Mouse (Mus musculus) urinary bladder, postnatal 25 days (tissue): Measurements from ENCODE around the gene Psmd4.
"Not testable (repeated sequence)": the region's sequence is repeated elsewhere in the genome, so short reads cannot be mapped to it uniquely, and the experiment has no call there.

Experiments
- DNase-seq: peaks from one replicate; pipeline ENCODE4 v3.0.0; 2022; ENCODE audit warnings: low spot score

Gene Psmd4

DNA sequence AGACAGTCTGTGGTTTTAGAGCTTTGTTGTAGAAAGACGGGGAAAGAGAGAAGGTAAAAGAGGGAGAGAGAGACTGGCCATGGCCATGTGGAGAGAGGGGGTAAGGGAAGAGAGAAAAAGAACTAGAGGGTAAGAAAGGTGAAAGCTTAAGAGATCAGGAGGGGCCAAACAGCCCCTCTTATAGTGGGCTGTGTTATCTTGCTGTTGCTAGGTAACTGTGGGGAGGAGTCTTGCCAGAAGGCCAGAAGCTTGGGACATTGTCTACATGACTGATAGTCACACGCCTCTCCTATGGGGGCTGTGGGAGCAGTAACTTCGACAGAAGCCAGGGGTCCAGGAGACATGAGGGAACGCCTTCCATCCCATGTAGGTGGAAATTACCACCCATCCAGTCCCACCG is 17.2 kb downstream of the Psmd4 start:
- no peak for DNase-seq

DNA sequence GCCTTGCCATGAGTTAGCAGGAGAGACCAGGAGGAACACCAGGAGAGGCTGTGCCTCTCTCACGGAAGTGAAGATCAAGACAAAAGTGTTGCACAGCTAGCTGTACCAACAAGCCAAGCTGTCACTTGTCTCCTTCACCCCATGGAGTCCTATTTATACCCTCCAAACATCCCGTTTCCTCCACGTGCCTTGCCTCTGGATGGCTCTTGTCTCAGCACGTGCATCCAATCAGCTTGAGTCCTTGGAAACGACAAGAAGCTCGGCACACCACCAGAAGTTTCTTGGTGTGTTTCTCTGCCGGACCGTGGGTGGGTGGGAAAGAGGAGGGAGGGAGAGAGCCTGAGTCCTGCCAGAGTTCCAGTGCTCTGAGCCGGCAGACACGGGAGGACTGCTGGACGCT is 17.9 kb downstream of the Psmd4 start:
- DNase-seq, result no peak

DNA sequence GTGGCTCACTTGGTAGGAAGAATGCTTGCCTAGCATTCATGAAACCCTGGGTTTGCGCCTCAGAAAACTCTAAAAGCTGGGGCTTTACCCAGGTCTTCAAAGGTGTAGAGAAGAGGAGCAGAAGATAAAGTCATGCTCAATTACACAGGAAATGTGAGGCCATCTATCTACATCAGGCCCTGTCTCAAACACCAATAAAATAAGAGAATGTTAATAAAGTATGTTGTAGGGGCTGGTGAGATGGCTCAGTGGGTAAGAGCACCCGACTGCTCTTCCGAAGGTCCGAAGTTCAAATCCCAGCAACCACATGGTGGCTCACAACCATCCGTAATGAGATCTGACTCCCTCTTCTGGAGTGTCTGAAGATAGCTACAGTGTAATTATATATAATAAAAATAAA is 21.5 kb downstream of the Psmd4 start:
- DNase-seq, result not testable (repeated sequence)

DNA sequence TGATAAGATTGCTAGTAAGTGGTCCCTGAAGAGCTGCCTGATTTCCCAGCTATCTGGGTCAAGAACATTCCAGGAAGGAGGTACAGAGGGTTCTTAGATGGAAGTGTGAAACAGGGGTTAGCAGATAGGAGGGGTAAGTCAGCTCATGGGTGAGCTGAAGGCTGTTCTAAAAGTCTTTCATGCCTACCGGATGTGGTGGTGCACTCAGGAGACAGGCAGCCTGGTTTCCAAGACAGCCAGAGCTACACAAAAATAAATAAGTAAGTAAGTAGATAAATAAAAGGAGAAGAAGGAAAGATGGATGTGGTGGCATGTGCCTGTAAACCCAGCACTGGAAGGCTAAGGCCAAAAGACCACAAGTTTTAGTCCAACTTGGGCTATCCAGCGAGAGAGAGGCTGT is 23.7 kb downstream of the Psmd4 start:
- no peak for DNase-seq

DNA sequence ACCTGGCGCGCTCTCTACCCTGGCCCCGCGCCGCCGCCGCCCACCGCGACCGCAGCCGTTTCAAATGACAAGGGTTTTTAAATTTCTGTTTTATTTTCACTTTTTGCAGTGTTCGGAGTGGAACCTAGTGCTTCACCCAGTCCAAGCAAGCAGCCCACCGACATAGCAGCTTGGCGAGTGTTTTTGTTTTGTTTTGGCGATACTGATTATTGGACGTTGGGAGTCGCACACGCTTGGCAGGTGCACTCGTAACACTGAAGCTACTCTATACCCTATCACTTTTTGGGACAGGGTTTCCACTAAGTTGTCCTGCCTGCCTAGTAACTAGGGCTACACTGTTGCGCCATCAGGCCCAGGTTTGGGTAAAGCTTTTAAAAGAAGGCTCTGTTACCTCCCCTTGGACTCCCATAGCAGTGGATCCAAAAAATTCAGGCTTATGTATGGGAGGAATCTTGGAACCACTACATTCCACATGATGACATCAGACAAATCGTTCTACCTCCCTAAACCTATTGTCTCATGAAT is 25.8 kb downstream of the Psmd4 start:
- no peak for DNase-seq

DNA sequence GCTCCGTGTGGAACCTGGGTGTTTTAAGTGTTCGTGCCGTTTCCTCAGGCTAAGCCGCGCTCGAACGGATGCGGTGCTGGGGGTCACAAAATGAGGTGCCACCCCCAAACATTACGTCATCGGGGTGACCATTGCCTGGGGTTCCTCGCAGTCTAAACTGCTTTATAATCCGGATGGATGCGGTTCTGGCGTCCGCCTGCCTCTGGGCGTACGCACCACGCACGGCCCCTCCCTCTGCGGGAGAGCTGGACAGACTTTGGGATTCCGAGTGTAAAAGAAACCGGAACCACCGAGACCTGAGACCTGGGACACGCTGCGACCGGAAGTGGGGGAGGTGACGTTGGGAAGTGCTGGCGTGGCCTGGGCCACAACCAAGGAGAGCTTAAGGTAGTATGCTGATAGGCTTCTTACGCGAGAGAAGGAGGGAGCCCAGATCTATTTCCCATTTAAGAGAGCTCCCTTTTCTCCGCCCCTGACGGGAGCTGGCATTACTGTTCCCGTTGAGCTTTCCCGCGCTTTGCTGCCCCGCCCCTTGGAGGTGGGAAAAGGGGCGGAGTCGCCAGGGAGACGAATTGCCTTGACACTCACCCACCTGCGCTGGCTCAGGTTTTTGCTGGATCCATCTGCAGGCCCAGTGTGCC is 26.4 kb downstream of the Psmd4 start:
- peak; percentile 90 for DNase-seq

DNA sequence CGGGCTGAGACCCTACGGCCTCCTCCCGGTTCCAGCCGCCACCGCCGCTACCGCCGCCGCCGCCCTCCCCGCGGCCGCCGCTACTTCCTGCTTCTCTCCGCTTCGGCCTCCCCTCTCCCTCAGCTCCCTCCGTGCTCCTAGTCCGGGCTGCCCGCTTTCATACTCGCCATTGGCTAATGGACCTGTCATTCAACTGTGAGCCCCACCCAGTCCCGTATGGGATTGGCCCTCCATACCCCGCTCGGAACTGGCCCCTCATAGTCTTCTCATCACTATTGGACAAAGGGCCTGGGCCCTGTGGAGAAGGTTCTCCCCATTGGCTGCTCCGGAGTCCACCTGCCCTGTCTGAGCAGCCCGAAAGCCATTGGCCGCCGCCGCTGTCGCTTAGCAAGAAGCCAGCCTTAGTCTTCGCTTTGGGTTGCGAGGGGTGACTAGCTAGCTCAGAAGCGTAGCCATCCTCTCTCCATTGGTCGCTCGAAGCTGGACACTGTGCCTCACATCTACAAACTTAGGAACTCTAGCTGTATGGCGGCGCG is 27.0 kb downstream of the Psmd4 start, which contains the start of gene Zfp687:
Gene Zfp687 (minus strand): TSS at position 112 of the 536 bp plus-strand sequence.
- DNase-seq, result peak; percentile 96

DNA sequence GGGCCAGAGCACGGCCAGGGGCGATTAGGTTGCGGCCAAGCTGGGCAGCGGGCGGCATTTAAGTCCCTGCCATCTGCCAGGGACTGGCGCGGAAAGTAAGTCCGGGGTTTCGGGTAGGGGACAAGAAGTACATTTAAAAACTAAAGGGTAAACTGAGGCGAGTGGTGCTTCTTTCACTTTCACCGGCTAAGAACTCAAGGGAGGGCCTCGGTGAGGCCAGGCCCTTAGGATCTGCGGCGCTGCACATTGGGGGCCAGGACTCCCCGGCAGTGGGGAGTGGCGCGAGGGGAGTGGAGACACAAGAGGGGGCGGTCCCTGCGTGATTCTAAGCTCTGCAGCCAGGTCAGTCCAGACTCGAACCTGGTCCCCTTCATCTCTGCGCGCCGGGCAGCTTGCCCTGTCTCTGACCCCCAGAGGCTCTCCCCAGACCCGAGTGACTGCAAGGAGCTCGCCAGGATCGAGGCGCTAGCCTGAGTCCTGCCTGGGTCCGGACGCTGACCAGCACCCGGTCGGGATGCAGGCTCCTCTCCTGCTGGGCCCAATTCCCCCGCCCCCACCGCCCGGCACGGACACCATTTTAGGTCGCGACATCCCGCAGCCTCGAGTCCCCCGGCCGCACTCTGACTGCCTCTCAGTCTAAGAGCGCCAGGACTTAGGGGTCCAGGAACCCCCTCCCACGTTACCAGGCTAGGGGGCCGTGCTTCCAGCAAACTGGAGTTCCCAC is 27.8 kb downstream of the Psmd4 start:
- peak; percentile 41 for DNase-seq

DNA sequence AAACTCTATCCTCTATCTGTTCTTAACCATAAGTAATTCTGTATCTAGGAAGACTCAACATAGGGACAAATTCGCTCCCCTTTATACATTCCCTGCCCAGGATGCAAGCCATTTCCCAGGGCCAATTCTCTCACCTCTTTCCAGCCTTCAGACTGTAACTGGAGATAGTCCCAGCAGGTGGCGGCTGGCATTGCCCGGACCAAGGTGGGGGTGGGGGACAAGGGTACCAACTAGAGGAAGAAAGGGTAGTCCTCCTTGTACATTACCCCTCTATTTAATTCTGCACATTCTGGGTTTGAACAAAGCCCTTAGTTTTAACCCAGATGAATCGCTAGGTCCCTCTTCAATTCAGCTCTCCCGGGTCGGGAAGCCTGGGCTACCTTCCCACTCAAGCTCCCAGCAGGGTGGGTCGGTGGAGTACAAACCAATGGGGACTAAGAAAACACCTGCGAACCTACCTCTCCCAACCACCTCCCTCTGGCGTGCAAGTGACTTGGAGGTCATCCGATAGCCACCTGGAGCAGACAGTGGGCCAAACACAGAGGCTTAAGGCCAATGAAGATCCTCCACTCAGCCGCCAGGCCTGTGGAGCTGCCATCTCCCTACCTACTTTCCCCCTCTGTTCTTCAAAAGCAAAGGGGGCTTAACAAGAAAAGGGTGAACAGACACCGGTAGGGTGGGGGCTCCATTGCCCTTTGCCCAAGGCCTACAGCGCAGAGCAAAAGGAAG is 28.6 kb downstream of the Psmd4 start:
- DNase-seq, result no peak

DNA sequence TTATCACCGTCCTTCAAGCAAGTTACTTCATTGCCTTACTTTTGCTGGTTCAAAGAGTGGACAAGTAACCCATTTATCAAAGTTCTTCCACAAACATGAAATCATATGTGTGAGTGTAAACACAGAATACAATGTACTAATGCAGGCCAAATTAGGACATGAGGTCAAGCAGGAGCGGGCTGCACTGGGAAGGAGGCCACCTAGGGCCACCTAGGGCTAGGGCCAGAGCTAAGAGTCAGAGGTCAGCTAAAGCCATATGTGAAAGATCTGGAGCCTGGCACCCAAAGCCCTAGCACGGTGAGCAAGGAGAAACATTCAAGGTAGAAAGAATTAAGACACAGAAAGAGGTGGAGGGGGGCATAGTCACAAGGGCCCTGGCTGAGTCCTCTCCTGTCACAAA is 29.4 kb downstream of the Psmd4 start:
- no peak for DNase-seq

DNA sequence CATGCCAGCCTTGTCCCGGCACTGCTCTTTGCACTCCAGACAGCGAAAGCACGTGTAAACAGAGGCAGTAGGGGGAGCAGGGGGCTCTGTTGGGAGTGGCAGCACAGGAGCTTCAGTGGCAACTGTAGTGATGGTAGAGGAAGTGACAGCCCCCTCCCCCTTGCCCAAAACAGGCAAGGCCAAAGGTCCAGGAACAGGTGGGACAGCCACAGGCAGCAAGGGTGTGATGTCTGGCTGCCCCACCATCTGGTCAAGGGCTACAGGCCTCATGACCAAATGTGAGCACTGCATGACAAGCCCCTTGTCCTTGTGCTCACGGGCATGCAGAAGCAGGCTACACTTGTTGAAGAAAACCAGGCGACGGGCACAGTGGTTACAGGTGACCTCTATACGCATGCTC is 32.0 kb downstream of the Psmd4 start:
- DNase-seq, result no peak

DNA sequence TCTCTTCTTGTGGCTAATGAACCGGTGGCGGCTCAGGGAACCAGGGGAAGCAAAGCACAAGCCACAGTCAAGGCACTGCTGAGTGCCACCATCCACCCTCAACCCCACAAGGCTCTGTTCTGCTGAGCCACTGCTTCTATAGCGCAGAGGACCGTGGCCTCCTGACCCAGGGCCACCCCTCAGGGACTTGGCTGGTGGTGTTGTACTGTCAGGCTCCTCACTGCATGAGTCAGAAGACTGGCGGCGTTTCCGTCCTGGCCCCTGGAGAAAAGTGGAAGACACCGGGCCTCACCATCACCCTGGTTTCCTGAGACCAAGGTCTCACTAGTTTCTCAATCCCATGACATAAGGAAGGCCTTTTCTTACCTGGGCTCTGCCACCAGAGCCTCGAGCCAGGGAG is 34.7 kb downstream of the Psmd4 start:
- DNase-seq, result no peak

DNA sequence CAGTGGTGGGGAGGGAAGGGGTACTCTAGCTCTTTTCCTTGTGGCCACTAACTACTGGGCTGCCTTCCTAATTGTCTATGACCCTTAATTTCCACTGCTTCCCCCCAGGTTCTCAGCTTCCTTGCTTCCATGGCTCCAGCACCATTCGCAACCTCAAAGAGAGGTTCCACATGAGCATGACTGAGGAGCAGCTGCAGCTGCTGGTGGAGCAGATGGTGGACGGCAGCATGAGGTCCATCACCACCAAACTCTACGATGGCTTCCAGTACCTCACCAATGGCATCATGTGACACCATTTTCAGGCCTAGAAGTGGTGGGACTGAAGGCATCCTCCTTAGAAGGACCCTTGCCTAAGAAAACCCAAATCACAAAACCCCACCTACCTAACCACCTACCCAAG is 36.8 kb downstream of the Psmd4 start:
- DNase-seq, result no peak

DNA sequence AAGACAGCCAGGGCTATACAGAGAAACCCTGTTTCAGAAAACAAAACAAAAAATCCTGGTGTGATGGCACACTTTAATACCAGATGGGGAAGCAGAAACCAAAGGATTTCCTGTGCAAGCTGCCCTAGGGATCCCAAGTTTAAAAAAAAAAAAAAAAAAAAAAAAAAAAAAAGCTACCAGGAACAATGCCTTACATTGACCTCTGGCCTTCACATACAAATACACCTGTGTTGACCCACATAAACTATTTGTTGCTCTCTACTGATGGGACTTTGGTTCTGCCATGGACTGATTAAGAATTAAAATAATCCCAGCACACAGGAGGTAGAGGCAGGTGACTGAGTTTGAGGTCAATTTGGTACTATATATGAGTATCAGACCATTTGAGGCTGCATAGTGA is 39.1 kb downstream of the Psmd4 start:
- DNase-seq, result no peak

DNA sequence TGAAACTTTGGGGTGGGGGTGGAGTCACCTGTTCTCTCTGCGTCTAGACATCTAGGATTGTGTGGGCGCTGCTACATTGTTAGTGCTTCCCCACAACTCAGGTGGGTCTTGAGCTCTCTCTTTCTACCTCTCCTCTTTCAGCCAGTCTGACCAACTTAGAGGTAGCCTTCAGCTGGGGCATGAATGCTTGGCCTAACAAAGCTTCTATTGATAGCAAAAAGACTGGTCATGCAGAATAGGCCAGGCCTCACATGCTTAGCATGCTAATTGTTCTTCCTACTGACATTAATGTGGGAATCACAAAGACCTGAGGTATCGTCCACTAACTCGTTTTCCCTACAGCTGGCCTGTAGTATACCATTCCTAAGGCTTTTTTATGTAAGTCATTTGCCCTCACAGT is 39.8 kb downstream of the Psmd4 start:
- no peak for DNase-seq

DNA sequence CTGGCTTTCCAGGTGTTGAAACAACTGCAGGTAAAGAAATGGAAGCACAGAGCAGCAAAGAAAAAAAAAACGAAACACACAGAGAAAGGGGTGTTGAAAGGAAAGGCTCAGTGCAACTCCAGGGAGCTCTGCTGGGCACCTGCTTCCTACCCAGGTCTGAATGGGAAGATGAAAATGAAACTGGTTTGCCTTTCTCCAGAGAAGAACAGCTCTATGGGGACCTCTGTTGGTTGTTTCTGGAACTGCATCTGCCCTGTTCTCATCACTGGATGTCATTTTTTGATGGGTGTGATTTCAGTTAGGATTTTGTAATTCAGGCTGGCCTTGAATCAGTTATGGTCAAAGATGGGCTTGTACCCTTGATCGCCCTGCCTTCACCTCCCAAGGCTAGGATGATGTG is 45.5 kb downstream of the Psmd4 start:
- peak; percentile 87 for DNase-seq

DNA sequence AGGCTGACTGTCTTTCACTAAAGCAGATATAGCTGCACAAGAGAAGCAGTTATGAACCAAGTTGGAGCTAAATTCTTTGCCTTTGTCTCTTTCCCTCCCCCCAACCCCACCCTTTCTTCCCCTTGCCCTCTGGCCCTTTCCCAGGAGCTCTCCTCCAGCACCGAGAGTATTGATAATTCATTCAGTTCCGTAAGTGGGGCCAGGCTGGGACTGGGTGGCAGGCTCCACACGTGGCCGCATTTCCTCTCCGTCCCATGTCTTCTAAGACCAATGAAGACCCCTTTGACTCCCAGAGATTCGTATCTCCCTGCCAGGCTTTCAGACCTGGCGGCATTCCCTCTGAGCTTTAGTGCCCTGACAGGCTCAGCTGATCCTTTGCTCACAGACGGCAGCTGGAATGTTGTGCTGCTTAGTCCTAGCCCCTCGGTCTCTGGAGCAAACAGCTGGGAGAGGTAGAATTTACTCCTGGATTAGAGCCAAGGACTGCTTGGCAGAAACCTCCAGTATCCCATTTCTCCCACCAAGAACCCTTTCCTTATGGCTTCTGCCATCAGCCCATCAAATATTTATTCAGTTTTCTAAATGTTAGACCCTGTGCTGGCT is 53.2 kb downstream of the Psmd4 start:
- DNase-seq, result no peak

DNA sequence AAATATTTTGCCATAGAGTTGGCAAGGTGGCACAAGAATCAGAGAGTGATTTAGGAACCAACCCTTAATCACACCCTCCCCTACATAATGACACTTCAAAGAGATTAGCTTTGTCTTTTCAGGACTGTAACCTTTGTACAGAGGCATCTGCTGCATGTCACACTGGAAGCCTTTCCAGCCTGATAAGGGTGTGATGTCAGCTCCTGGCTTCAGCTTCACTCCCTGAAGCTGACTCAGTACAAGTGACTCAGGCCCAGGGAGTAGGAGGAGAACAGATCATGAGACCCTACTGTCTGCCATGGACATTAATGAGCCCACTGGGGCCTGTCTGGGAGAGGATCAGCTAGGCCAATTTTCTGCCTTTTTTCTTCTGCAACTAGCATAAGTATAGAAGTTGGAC is 54.8 kb downstream of the Psmd4 start:
- peak; percentile 54 for DNase-seq

DNA sequence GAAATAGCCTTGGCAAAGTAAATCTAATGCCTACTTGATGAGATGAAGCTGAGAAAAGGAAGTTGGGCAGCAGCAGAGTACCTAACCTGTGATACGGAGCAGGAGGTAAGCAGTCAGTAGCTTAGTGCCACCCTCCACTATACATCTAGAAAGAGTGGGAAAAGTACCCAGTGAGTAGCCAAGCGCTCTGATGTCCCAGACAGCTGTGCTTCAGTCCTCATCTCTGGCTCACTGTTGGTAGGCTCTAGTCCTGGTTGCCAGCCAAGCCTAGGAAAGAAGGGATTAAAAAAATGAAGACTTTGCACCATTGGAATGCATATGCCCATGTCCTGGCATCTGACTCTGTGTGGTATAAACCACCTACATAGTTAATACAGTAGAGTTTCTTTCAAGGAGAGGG is 56.9 kb downstream of the Psmd4 start:
- DNase-seq, result no peak

DNA sequence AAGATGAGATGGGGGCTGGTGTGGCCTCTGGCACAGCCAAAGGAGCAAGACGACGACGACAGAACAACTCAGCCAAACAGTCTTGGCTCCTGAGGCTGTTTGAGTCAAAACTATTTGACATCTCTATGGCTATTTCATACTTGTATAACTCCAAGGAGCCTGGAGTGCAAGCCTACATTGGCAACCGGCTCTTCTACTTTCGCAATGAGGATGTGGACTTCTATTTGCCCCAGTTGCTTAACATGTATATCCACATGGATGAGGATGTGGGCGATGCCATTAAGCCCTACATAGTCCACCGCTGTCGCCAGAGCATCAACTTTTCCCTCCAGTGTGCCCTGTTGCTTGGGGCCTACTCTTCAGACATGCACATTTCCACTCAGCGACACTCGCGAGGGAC is 58.1 kb downstream of the Psmd4 start:
- DNase-seq, result no peak
